Mouse (Mus musculus) embryonic fibroblast, embryonic 13.5 days (primary cell): ENCODE measurements around the gene Dennd2a. TPM values are rescaled to one million over a fixed set of nuclear protein-coding genes. Genes with fewer than 3 reads are reported as not detected.

Experiments used
- H3K27ac ChIP-seq: 2 replicates; pipeline ENCODE4 v1.5.1; 2012; ENCODE audit warnings: low read length, control low read depth, inconsistent platforms; ENCODE audit not compliant: insufficient read depth
- H3K4me1 ChIP-seq: 2 replicates; pipeline ENCODE4 v1.6.1; 2011; ENCODE audit warnings: low read length; ENCODE audit not compliant: control insufficient read depth, insufficient read depth
- H3K4me3 ChIP-seq: 2 replicates; pipeline ENCODE4 v1.5.1; 2011; ENCODE audit warnings: mild to moderate bottlenecking, control low read depth, low read length; ENCODE audit not compliant: insufficient read depth
- CTCF ChIP-seq: IDR thresholded peaks from 2 replicates; pipeline ENCODE4 v1.5.1; 2011; ENCODE audit warnings: mild to moderate bottlenecking, control low read depth, low read length, moderate library complexity, borderline replicate concordance; ENCODE audit not compliant: insufficient read depth
- POLR2A ChIP-seq: IDR thresholded peaks from 2 replicates; pipeline ENCODE4 v1.6.1; 2011; ENCODE audit warnings: low read depth, mild to moderate bottlenecking, control low read depth, low read length, moderate library complexity
- polyA plus RNA-seq: library from polyadenylated mRNA; stranded (reverse); fragments of >200 nt; gene quantifications from 2 replicates; pipeline ENCODE4 v1.2.4, GENCODE M21; 2011; ENCODE audit warnings: low read depth; ENCODE audit not compliant: missing spikeins, insufficient read length

The Dennd2a gene
- polyA plus RNA-seq, 1 experiment = 16.1 TPM

DNA sequence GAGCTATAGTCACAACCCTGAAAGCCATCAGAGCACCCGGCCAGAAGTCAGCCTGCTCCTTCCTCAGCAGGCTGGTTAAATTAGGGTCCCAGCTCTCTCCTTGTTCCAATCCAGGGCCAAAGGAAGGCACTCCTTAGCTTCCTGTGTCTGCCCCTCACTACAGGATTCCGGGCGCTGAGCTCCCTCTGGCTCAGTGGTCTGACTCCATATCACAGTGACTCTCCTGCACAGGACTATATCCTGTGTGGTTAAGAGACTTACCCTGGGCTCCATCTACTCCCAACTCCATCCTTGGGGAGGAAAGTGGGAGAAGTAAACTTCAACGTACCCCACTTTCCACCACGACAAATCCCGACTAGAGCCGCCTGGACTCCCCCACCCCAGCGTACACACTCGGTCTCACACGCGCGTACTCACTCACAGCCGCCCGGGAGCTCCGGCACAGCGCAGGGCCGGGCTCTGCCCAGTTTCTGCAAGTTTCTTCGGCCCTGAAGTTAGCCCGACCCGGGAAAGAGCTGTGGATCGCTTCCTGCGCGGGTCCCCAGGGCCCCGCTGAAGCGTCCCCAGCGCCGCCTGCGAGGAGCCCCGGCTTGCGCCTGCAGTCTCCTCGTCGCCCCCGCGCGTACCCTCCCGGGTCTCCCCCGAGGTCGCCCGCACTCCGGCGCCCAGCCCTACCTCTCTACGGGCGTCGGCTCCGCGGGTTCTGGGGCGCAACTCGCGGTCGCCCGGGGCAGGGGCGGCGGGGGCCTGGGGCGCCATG lies 587 bp downstream of the Dennd2a start:
- Histone ChIP-seq H3K4me3 (peak overlapping the region; percentile 94), H3K27ac (peak overlapping the region; percentile 65), H3K4me1 (peaks cover 12% of the 10 kb centered on the region; the same call in 1 of the 2 replicates)
- TF ChIP-seq POLR2A (no peak), CTCF (no peak)

DNA sequence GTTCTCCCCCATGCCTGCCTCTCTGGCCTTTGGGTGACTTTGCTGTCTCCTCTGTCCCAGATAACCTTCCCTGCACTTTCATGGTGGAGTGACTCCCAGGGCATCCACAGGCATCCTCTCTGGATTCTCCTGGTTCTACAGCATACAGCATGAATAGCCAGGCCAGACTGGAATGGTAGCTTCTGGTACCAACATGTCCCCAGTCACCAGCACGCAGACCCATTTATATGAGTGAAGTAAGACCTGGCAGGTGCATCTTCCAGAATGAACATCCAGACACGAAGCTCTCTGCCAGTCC lies 2.1 kb downstream of the Dennd2a start:
- no peak overlapping the region for H3K4me3 ChIP-seq

DNA sequence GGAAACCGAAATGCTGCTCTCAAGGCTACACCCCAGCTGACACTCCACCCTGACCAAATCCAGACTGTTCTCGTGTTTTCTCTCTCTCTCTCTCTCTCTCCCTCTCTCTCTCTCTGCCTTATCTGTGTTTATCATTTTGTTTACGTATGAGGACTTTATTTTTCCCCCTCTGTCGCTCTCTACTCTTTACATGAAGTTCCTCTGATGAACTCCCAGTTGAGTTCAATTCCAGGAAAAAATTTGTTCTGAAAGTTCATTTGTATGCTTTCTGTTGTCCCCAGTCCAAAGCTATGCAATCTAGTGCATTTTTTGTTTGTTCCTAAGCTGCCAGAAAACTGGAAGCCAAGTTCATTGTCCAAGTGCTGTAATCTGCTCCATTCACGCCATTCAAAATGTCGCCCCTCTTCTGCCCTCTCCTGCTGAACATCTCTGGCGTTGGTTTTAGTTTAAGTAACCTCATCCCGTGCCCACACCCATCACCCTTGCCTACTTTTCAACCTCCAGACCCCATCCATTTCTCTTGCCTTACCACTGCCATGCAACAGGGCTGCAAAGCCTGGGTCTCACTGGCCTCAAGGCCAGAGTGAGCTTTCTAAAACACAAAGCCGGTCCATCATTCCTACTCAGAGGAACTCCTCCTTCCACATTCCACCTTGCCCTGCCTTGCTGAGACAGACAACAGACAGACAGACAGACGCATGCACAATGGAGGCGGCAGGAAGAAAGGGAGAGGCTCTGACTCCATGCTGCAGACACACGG lies 2.6 kb downstream of the Dennd2a start:
- TF ChIP-seq POLR2A = no peak
- TF ChIP-seq CTCF = no peak
- no peak overlapping the region for H3K4me3 ChIP-seq
- H3K4me1 ChIP-seq = peaks cover 12% of the 10 kb centered on the region; the same call in 1 of the 2 replicates
- no peak overlapping the region for H3K27ac ChIP-seq

More for the DNA sequence above, 2.1 kb downstream of the Dennd2a start:
- no peak overlapping the region for H3K27ac ChIP-seq
- peaks cover 12% of the 10 kb centered on the region; the same call in 1 of the 2 replicates for H3K4me1 ChIP-seq
- TF ChIP-seq POLR2A (no peak), CTCF (no peak)

DNA sequence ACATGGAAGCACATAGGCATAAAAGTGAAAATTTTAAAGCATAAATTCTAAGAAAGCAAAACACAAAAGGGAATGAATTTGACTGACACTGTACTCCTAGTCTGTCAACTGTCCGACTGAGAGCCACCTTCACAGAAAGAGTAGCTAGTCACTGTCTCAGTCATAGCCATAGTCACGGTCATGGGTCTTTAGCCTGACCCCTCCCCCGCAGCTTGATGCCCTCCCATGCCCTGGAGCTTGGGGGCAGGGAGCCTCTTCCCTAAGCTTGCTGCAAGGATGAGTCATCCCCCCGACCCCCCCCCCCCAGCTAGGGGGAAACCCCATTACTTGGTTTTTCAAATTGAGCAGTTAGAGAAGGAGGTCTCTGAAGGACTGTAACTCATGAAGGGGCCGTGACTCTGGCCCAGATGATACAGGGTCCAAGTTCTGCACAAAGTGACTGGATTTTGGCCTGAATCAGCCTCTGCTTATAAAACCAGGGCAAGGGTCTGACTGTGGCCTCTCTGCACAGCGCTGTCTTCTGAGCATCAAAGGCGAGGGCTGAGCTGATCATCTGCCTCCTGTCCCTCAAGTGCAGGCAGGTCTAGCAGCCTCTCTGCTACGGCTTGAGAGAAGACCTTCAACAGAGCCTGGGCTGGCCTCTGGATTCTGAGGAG lies 5.6 kb downstream of the Dennd2a start:
- Histone ChIP-seq H3K4me3 (no peak overlapping the region), H3K4me1 (0 out of 2 replicates have a peak, but pooled peaks cover 4% of the 10 kb centered on the region), H3K27ac (peak overlapping the region; percentile 15)
- TF ChIP-seq POLR2A (no peak), CTCF (no peak)

DNA sequence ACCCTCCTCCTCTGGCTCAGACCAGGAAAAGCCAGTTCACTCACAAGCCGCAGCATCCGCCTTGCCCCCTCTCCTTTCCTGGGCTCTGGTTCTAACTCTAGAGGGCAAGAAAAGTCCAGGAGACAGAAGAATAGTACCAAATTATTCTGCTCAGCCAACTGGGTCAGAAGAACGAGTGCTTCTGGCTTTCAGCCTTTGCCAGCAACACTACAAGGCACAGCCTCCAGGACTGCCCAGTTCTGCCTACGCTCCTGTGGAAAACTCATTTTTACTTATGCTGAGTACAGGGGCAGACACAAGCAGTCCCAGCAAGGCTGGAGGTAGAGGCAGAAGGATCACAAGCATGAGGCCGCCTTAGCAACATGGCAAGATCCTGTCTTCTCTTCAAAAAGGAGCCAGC lies 9.6 kb downstream of the Dennd2a start:
- TF ChIP-seq CTCF = no peak
- TF ChIP-seq POLR2A = no peak
- Histone ChIP-seq H3K4me1 (peaks cover 12% of the 10 kb centered on the region), H3K4me3 (no peak overlapping the region), H3K27ac (no peak overlapping the region)

DNA sequence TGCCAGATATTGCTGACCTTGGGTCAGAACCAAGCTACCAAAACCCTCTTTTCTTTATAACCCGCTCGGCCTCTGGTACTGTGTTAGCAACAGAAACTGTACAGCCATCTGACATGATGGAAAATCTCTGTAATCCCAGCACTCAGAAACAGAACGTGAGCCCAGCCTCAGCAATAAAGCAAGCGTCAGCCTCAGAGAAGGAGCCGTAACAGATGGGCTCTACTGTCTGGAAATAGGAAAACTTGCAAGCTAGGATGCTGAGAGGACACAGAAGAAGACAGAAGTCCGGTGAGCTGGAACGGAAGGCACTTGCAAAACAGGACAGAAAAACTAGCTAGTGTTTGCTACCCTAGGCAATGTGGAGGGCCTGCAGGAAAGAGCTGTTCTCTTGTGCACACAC lies 12.2 kb downstream of the Dennd2a start:
- TF ChIP-seq CTCF (no peak), POLR2A (no peak)
- H3K27ac ChIP-seq = no peak overlapping the region
- no peak overlapping the region for H3K4me3 ChIP-seq
- H3K4me1 ChIP-seq = peaks cover 16% of the 10 kb centered on the region

DNA sequence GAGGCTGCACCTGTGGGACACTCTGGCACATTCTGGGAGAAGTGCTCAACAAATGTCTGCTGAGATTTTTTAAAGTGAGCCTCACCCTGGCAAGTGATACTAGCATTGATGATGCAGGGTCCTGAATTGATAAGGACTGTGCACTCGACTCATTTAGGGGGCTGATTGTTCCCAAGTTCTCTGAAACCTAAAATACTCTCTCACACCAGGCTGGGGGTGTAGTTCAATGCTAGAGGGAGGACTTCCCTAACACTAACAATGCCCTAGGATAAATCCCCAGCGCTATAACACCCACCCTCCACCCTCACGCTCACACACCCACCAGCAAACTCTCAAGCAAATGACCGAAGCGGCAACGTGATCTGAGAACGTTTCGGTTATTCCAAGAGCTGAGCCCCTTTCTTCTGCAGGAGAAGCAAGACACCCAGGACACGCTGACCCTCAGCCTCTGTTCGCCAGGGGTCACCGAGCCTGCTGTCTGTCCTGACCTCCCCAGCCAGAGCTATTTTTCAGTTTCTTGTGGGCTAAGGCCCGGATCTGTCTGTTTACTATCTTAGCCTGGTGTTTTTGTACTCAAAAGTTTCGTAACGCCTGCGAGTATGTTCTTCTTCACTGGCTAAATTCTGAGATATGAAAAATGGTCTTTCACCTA lies 13.8 kb downstream of the Dennd2a start:
- TF ChIP-seq POLR2A (no peak), CTCF (no peak)
- Histone ChIP-seq H3K4me3 (no peak overlapping the region), H3K4me1 (peaks cover 19% of the 10 kb centered on the region), H3K27ac (peak overlapping the region; percentile 37; the same call in 1 of the 2 replicates)

DNA sequence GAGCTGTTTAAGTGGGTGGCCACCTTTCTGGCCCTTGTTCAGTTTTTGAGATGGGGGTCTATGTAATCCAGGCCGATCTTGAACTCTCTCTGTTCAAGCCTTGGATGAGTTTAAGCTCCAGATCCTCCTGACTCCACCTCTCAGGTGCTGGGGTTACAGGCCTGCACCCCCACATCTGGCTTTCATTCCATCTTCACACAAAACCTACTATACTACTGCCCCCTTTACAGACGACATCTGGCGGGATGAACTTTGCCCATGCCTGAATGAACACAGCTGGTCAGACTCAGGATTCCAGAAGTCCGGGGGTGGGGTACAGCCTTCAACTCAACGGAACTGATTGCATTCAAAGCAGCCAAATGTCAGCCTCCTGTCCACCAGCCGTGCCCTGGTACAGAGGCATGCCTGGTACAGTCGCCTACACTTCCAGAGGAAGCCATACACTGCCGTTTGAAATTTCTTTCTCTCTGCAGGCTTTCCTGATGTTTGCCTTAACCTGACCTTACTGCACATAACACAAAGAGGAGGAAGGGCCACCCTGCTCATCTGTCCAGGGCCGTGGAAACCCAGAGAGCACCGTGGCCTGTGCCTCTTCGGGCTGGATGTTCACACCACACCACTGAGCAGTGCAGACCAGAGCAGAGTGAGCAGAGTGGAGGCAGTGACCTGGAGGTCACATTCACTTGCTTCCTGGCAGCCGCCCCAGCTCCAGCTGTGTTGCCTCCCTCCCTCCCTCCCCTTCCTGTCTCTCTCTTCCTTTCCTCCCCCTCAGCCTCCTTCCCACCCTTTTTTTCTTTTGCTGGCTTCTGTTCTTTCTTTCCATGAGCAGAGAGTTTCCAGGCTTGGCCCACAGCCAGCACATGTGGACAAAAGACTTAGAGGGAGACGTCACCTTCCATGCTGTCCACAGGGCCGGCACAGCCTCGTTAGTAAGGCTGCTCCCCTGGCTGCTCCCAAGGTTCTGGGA lies 14.8 kb downstream of the Dennd2a start:
- no peak overlapping the region for H3K4me3 ChIP-seq
- no peak for TF ChIP-seq CTCF
- TF ChIP-seq POLR2A = no peak; the same call in 1 of the 2 replicates
- peaks cover 19% of the 10 kb centered on the region for H3K4me1 ChIP-seq
- H3K27ac ChIP-seq = peak overlapping the region; percentile 37
